10 mouse cellular contexts compared by ENCODE assay signal in the genomic region with DNA sequence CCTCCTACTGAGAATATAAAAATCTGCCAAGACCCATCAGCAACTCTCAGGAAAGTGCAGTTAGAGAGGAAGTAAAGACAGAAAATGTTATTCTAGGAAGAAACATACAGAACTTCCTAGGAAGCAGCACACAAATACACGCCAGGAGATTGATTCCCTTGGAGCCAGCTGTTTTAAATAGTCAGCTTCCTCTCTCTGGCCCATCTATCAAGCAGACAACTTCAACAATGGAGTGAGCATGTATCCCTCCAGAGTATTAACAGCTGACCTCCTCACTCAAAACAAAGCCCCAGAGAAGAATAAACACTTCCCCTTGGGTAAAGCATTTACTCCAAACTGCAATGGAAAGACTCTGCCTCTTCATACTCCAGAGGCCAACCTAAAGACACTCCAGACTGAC. TPM values are rescaled to one million over a fixed set of nuclear protein-coding genes. Genes with fewer than 3 reads are reported as not detected.
A peak's percentile ranks its signal among the peaks of the same experiment; 100 is the strongest.
DNase-seq lines count a peak whose midpoint lies in the region; ATAC-seq and TF ChIP-seq lines count a peak whose summit lies in the region.
"Had no signal": no experiment of that assay in that cellular context is flagged by ENCODE, and none has a peak within 500 bp of the region (broad histone marks: within the 10 kb centered on the region; RNA-seq: fewer than 3 reads in every experiment).

No protein-coding gene starts in this region.

- no peak for TF ChIP-seq CTCF in kidney, adult 2 months (conservative IDR thresholded peaks at IDR 0.05; ENCODE audit: insufficient read depth, insufficient read length, low read depth, low read length)
- TF ChIP-seq CTCF in hindbrain, postnatal 0 days (IDR thresholded peaks at IDR 0.05; ENCODE audit: low read depth) = no peak

- peak overlapping the region; percentile 63 for H3K4me2 ChIP-seq in hindbrain, postnatal 0 days (ENCODE audit: low read depth, low read length)
- H3K4me2 ChIP-seq in midbrain, embryonic 12.5 days (replicated peaks) = peak overlapping the region; percentile 94

- peaks cover 17% of the 10 kb centered on the region; the same call in 1 of the 2 replicates for H3K4me1 ChIP-seq in kidney, adult 2 months (ENCODE audit: control insufficient read depth, insufficient read depth, low read length)
- peaks cover 22% of the 10 kb centered on the region for H3K4me1 ChIP-seq in hindbrain, postnatal 0 days (ENCODE audit: insufficient read depth, low read length)
- peaks cover 31% of the 10 kb centered on the region for H3K4me1 ChIP-seq in midbrain, embryonic 12.5 days

- H3K9ac ChIP-seq in hindbrain, postnatal 0 days (replicated peaks; ENCODE audit: low read length) = no peak overlapping the region; the same call in 1 of the 2 replicates
- no peak overlapping the region for H3K9ac ChIP-seq in midbrain, embryonic 12.5 days (replicated peaks)

- WGBS in kidney, adult 2 months = 64% methylated on average over 1 of the region's 1 CpGs
- 7% methylated on average over 1 of the region's 1 CpGs for WGBS in hindbrain, postnatal 0 days
- 47% methylated on average over 1 of the region's 1 CpGs for WGBS in midbrain, embryonic 12.5 days

- peak; percentile 68 for DNase-seq in kidney, adult 2 months
- no peak for DNase-seq in kidney, adult 11 months
- peak; percentile 39 for DNase-seq in embryo, embryonic 10.5 days (ENCODE audit: low spot score)
- DNase-seq in hindbrain, postnatal 0 days (ENCODE audit: low spot score) = no peak
- no peak for DNase-seq in right cerebral cortex, postnatal 25 days
- DNase-seq in layer of hippocampus, postnatal 36 days = no peak
- no peak for DNase-seq in testis, postnatal 14 days (ENCODE audit: low spot score)
- DNase-seq: cerebellum, adult 11-12 months; gastrocnemius, postnatal 25 days had no signal

- no peak for ATAC-seq in hindbrain, postnatal 0 days
- ATAC-seq in midbrain, embryonic 12.5 days (ENCODE audit: low FRiP score, low read depth) = no peak

- no peaks in the 10 kb centered on the region for H3K27me3 ChIP-seq in kidney, adult 2 months (replicated peaks; ENCODE audit: control insufficient read depth, insufficient read depth, low read length)
- H3K27me3 ChIP-seq in hindbrain, postnatal 0 days (ENCODE audit: insufficient read depth, low read length) = no peaks in the 10 kb centered on the region
- peaks cover 11% of the 10 kb centered on the region for H3K27me3 ChIP-seq in midbrain, embryonic 12.5 days

- H3K4me3 ChIP-seq in kidney, adult 2 months (ENCODE audit: insufficient read depth, low read depth, low read length) = no peak overlapping the region
- H3K4me3 ChIP-seq in hindbrain, postnatal 0 days (ENCODE audit: low read length) = peak overlapping the region; percentile 66; the same call in 1 of the 2 replicates
- no peak overlapping the region for H3K4me3 ChIP-seq in midbrain, embryonic 12.5 days

- no peaks in the 10 kb centered on the region for H3K9me3 ChIP-seq in hindbrain, postnatal 0 days (ENCODE audit: low read length)
- no peaks in the 10 kb centered on the region for H3K9me3 ChIP-seq in midbrain, embryonic 12.5 days

- H3K27ac ChIP-seq in kidney, adult 2 months (ENCODE audit: insufficient read depth, low read depth, low read length) = no peak overlapping the region
- no peak overlapping the region for H3K27ac ChIP-seq in hindbrain, postnatal 0 days
- no peak overlapping the region for H3K27ac ChIP-seq in midbrain, embryonic 12.5 days (replicated peaks)

- no peaks in the 10 kb centered on the region for H3K36me3 ChIP-seq in kidney, adult 2 months (ENCODE audit: control insufficient read depth, insufficient read depth, low read length)
- no peaks in the 10 kb centered on the region for H3K36me3 ChIP-seq in hindbrain, postnatal 0 days (ENCODE audit: insufficient read depth, low read length)
- no peaks in the 10 kb centered on the region for H3K36me3 ChIP-seq in midbrain, embryonic 12.5 days

- no peak for TF ChIP-seq POLR2A in kidney, adult 2 months (IDR thresholded peaks at IDR 0.05; ENCODE audit: low read depth, low read length)

RNA-seq across cellular contexts. Expression of a gene that starts 1.5 kb away (rescaled TPM):
- polyA plus RNA-seq in kidney, adult 2 months (2012; rRNA removed) = 16.7 and 18.5 TPM in 2 replicates
- total RNA-seq in hindbrain, postnatal 0 days (2014; rRNA removed) = 63.0 and 76.0 TPM in 2 replicates
- polyA plus RNA-seq in hindbrain, postnatal 0 days (2015; fragmentation: Nextera tagmentation; extraction: Ambion mirVana) = 14.7 and 15.6 TPM in 2 replicates
- 23.4 and 25.8 TPM in 2 replicates for polyA plus RNA-seq in midbrain, embryonic 12.5 days (2016; fragmentation: Nextera tagmentation; extraction: Ambion mirVana)
- total RNA-seq in layer of hippocampus, postnatal 36 days (2021) = 10 to 100 TPM; 19.1 to 24.7 TPM

RNA-seq across cellular contexts. Expression of a gene that starts 41.3 kb away (rescaled TPM):
- 43.5 and 46.7 TPM in 2 replicates for polyA plus RNA-seq in kidney, adult 2 months (2012; rRNA removed)
- total RNA-seq in hindbrain, postnatal 0 days (2014; rRNA removed) = 100 and 111 TPM in 2 replicates
- polyA plus RNA-seq in hindbrain, postnatal 0 days (2015; fragmentation: Nextera tagmentation; extraction: Ambion mirVana) = 50.1 and 50.7 TPM in 2 replicates
- polyA plus RNA-seq in midbrain, embryonic 12.5 days (2016; fragmentation: Nextera tagmentation; extraction: Ambion mirVana) = 16.4 and 17.2 TPM in 2 replicates
- total RNA-seq in layer of hippocampus, postnatal 36 days (2021) = 100 to 1,000 TPM; 143 to 159 TPM

Comparison
In these comparisons a context has a peak if more than half of its experiments do, and no peak if none do; other contexts are left out.
1. DNase-seq: peak in kidney, adult 2 months (single experiment) and embryo, embryonic 10.5 days (single experiment); none in kidney, adult 11 months (single experiment), hindbrain, postnatal 0 days (single experiment), right cerebral cortex, postnatal 25 days (single experiment), layer of hippocampus, postnatal 36 days (0 of 2) and testis, postnatal 14 days (single experiment).